Mouse (Mus musculus): Measurements from ENCODE around the gene Pdcd6ip. TPM values are rescaled to one million over a fixed set of nuclear protein-coding genes. Genes with fewer than 3 reads are reported as not detected.

The Pdcd6ip gene
- 59.6 and 64.9 TPM in 2 replicates for polyA plus RNA-seq (2016; fragmentation: Nextera tagmentation; extraction: Ambion mirVana)

DNA sequence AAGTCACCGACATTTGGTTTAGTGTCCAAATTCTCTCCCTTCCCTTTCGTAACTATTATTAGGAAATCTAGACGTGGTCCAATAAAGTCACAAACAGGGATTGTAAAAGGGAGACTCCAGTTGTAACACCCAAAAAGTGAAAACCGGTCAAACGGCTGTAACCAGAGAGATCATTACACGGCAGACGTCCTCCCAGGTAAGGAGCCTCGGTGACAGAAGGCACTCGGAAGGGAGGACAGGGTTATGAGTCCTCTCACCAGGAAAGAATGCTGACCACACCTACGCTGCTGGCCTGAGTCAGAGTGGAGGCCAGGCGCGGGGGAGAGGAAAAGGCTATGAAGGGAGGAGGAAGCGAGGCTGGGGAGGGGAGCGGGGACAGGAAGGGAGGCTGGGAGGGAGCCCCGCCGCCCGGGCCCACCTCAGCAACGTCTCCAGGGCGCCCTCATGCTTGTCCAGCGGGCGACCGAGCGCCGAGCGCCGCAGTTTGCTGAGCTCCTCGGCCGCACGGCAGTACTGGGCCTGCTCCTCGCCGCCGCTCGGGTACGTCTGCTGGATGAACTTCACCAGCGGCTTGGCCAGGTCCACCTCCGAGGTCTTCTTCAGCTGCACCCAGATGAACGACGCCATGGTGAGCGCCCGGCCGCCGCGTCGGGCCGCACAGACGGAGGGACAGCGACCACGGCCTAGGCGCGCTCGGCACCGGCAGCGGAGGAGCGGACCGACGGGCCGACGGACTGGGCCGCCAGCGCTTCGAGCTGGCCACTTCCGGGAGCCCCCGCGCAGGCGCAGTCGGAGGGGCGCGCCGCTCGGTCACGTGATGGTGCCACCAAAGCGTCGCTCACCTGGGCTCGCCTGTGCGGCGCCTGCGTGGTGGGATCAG is at the start of gene Pdcd6ip:
Pdcd6ip (minus strand) TSS at position 779 of the 880 bp plus-strand sequence.
- peak; percentile 92 for ATAC-seq (ENCODE audit: low FRiP score)
- H3K27ac ChIP-seq = peak within 1 kb of the TSS; percentile 83
- 2% methylated on average over 77 of the region's 77 CpGs for WGBS

DNA sequence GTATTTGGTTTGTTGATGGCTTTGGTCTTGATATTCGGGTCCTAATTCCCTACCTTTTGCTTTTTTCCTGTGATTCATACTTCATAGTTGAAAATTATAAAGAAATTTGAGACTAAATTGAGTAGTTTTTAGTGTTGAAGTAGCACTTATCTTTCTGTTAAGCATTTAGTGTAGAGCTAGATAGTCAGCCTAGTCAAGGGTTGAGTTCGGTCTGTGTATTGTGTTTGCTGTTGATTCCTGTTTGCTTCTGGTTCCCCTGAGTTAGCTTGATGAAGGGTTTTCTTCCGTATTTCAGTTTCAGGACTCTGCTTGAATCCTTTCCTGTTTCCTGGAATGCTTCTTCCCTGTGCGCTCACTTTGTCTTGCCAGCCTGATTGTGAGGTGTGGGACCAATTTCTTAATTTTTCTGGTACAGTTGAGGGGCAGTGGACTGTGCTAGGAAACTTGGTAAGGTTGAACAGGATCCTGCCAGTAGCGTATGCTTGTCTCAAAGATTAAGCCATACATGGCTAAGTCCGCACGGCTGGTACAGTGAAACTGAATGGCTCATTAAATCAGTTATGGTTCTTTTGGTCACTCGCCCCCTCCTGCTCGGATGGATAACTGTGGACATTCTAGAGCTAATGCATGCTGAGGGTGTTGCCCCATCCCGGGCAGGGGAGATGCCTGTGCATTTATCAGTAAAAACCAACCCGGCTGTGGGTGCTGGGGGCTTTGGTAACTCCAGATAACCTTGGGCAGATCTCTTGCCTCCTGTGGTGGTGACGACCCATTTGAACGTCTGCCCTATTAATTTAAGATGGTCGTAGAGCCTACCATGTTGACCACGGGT is 48.0 kb upstream of the Pdcd6ip start:
- no peak for ATAC-seq (ENCODE audit: low FRiP score)
- Histone ChIP-seq H3K36me3 (no peaks in the 10 kb centered on the region), H3K4me2 (replicated peaks) (no peak overlapping the region), H3K9me3 (replicated peaks) (0 out of 2 replicates have a peak, but pooled peaks cover 5% of the 10 kb centered on the region), H3K27ac (no peak overlapping the region), H3K4me3 (no peak overlapping the region), H3K27me3 (no peaks in the 10 kb centered on the region), H3K9ac (no peak overlapping the region), H3K4me1 (no peaks in the 10 kb centered on the region)
- WGBS = 92% methylated on average over 15 of the region's 15 CpGs

More for the DNA sequence above, at the start of gene Pdcd6ip:
- Histone ChIP-seq H3K36me3 (no peaks in the 10 kb centered on the region), H3K4me3 (peak within 1 kb of the TSS; percentile 90), H3K9ac (peak within 1 kb of the TSS; percentile 92), H3K4me2 (replicated peaks) (peak within 1 kb of the TSS; percentile 85), H3K9me3 (replicated peaks) (no peaks in the 10 kb centered on the region), H3K27me3 (no peaks in the 10 kb centered on the region), H3K4me1 (peaks cover 20% of the 10 kb centered on the region)

GRCm38 (mm10) chr9:113749356-113749755 is 41.3 kb upstream of the Pdcd6ip start:
- Histone ChIP-seq H3K36me3 (peaks cover 3% of the 10 kb centered on the region; the same call in 1 of the 2 replicates), H3K4me2 (replicated peaks) (no peak overlapping the region), H3K4me3 (no peak overlapping the region), H3K27ac (no peak overlapping the region), H3K27me3 (no peaks in the 10 kb centered on the region), H3K4me1 (no peaks in the 10 kb centered on the region), H3K9ac (no peak overlapping the region), H3K9me3 (replicated peaks) (no peaks in the 10 kb centered on the region)
- WGBS = 88% methylated on average over 7 of the region's 7 CpGs
- ATAC-seq (ENCODE audit: low FRiP score) = no peak

- Histone ChIP-seq H3K27me3 (no peaks in the 10 kb centered on the region), H3K4me1 (peaks cover 17% of the 10 kb centered on the region), H3K9me3 (replicated peaks) (no peaks in the 10 kb centered on the region), H3K4me2 (replicated peaks) (no peak overlapping the region), H3K4me3 (no peak overlapping the region), H3K9ac (no peak overlapping the region), H3K27ac (no peak overlapping the region), H3K36me3 (no peaks in the 10 kb centered on the region)
- 58% methylated on average over 3 of the region's 3 CpGs for WGBS
- no peak for ATAC-seq (ENCODE audit: low FRiP score)
These were observed 35.2 kb upstream of the Pdcd6ip start for GRCm38 (mm10) chr9:113743291-113743690.

GRCm38 (mm10) chr9:113742361-113742794 is 34.3 kb upstream of the Pdcd6ip start:
- Histone ChIP-seq H3K4me1 (peaks cover 17% of the 10 kb centered on the region), H3K9ac (peak overlapping the region; percentile 76), H3K27ac (no peak overlapping the region), H3K27me3 (no peaks in the 10 kb centered on the region), H3K4me3 (peak overlapping the region; percentile 69), H3K9me3 (replicated peaks) (no peaks in the 10 kb centered on the region), H3K36me3 (no peaks in the 10 kb centered on the region), H3K4me2 (replicated peaks) (peak overlapping the region; percentile 82)
- WGBS = 6% methylated on average over 17 of the region's 17 CpGs
- ATAC-seq (ENCODE audit: low FRiP score) = no peak

GRCm38 (mm10) chr9:113741637-113742137 is 33.6 kb upstream of the Pdcd6ip start:
- Histone ChIP-seq H3K4me1 (peaks cover 17% of the 10 kb centered on the region), H3K36me3 (no peaks in the 10 kb centered on the region), H3K4me3 (peak overlapping the region; percentile 69), H3K27ac (peak overlapping the region; percentile 77; the same call in 1 of the 2 replicates), H3K9ac (peak overlapping the region; percentile 76), H3K27me3 (no peaks in the 10 kb centered on the region), H3K9me3 (replicated peaks) (no peaks in the 10 kb centered on the region), H3K4me2 (replicated peaks) (peak overlapping the region; percentile 82)
- WGBS = under 1% methylated on average over 55 of the region's 64 CpGs
- ATAC-seq (ENCODE audit: low FRiP score) = peak; percentile 84

- WGBS = under 1% methylated on average over 50 of the region's 63 CpGs
- Histone ChIP-seq H3K9ac (peak within 1 kb of the TSS; percentile 76), H3K27me3 (no peaks in the 10 kb centered on the region), H3K27ac (peak within 1 kb of the TSS; percentile 77; the same call in 1 of the 2 replicates), H3K4me3 (peak within 1 kb of the TSS; percentile 69), H3K9me3 (replicated peaks) (no peaks in the 10 kb centered on the region), H3K4me1 (peaks cover 17% of the 10 kb centered on the region), H3K36me3 (no peaks in the 10 kb centered on the region), H3K4me2 (replicated peaks) (peak within 1 kb of the TSS; percentile 82)
- ATAC-seq (ENCODE audit: low FRiP score) = peak; percentile 97
These were observed 33.1 kb upstream of the Pdcd6ip start, which contains the start of gene Clasp2 for GRCm38 (mm10) chr9:113741108-113741636. Gene Clasp2 (plus strand): TSS chr9:113741473.

DNA sequence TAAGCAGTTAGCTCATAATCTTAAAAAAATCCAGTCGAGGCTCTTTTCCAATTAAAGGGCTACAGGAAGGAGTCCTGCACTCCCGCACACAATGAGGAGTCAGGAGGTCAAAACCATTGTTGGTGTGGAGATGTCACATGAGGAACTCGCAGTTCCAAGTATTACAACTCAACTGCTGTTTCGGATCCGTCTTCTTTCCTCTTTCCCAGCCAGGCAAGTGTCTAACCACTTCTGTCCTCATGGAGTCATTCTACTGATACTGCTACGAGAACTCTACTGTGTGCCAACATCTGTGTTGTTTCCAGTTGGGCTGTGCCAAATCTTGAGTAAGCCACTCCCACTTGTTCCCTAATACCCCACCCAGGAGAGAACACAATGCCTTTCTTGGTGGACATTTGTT is 30.9 kb upstream of the Pdcd6ip start:
- Histone ChIP-seq H3K27ac (no peak overlapping the region), H3K4me1 (peaks cover 17% of the 10 kb centered on the region), H3K9me3 (replicated peaks) (no peaks in the 10 kb centered on the region), H3K36me3 (no peaks in the 10 kb centered on the region), H3K4me2 (replicated peaks) (no peak overlapping the region), H3K27me3 (no peaks in the 10 kb centered on the region), H3K4me3 (no peak overlapping the region), H3K9ac (no peak overlapping the region)
- WGBS = 86% methylated on average over 6 of the region's 6 CpGs
- no peak for ATAC-seq (ENCODE audit: low FRiP score)

DNA sequence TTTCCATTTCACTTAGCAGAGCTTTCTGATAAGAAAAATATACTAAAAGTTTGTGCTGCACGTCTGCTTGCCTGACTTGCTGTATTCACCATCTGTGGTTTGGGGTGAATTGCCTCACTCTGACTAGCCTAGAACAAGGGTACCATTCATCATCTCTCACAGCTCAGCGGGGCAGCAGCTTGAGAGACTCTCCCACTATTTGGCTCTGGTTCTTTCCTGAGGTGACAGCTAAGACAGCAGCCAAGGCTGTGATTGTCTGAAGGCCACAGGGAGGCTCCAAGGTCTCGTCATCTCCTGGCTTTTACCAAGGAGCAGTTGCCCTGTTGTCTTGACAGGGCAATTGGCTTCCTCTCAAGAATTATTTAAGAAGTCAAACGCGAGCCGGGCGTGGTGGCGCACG is 30.0 kb upstream of the Pdcd6ip start:
- Histone ChIP-seq H3K27me3 (no peaks in the 10 kb centered on the region), H3K36me3 (no peaks in the 10 kb centered on the region), H3K4me3 (no peak overlapping the region), H3K9ac (no peak overlapping the region), H3K4me1 (peaks cover 11% of the 10 kb centered on the region), H3K27ac (no peak overlapping the region), H3K4me2 (replicated peaks) (no peak overlapping the region), H3K9me3 (replicated peaks) (no peaks in the 10 kb centered on the region)
- 63% methylated on average over 9 of the region's 9 CpGs for WGBS
- no peak for ATAC-seq (ENCODE audit: low FRiP score)

- H3K27me3 ChIP-seq = no peaks in the 10 kb centered on the region
- peaks cover 6% of the 10 kb centered on the region for H3K4me1 ChIP-seq
- ATAC-seq (ENCODE audit: low FRiP score) = no peak
- no peak overlapping the region for H3K4me2 ChIP-seq (replicated peaks)
- H3K9me3 ChIP-seq (replicated peaks) = no peaks in the 10 kb centered on the region
- H3K27ac ChIP-seq = no peak overlapping the region
- H3K9ac ChIP-seq = no peak overlapping the region
- no peak overlapping the region for H3K4me3 ChIP-seq
- no peaks in the 10 kb centered on the region for H3K36me3 ChIP-seq
These were observed 27.9 kb upstream of the Pdcd6ip start for GRCm38 (mm10) chr9:113735920-113736319.

DNA sequence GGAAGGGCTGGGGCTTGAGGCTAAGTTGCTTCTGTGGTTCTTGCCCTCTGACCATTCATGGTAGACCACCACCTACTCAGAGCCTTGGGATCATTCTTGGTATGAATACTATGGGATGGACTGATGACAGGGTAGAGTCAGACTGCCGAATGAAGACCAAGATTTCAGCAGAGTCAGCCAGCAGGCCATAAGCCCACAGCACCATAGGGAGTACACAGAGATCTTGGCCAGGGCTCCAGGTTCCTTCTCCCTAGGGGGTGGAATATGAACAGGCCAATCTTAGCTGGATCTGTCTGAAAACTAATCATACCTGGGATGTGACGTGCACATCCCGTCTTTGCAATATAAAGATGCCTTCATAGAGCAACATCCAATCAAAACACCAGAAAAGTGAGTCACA is 23.5 kb upstream of the Pdcd6ip start:
- Histone ChIP-seq H3K9ac (no peak overlapping the region), H3K4me2 (replicated peaks) (no peak overlapping the region), H3K27me3 (no peaks in the 10 kb centered on the region), H3K9me3 (replicated peaks) (no peaks in the 10 kb centered on the region), H3K4me1 (no peaks in the 10 kb centered on the region), H3K36me3 (no peaks in the 10 kb centered on the region), H3K4me3 (no peak overlapping the region), H3K27ac (no peak overlapping the region)
- no peak for ATAC-seq (ENCODE audit: low FRiP score)
- WGBS = 79% methylated on average over 3 of the region's 3 CpGs

Data from hindbrain, embryonic 12.5 days (tissue).